Mouse (Mus musculus): Measurements from ENCODE around the gene Phka2. TPM values are rescaled to one million over a fixed set of nuclear protein-coding genes. Genes with fewer than 3 reads are reported as not detected.

Gene Phka2
- 19.8 TPM for total RNA-seq (2023)

GRCm38 (mm10) chrX:160502048-160503041 lies at the start of gene Phka2:
Gene Phka2, plus strand, starts transcription at chrX:160502166.

Other genes with a start within 250 kb of the Phka2 start
- gene Adgrg2, start 111.5 kb upstream of the Phka2 start, total RNA-seq (2023) = not detected
- not detected for gene Ppef1, start 233.6 kb downstream of the Phka2 start, total RNA-seq (2023)

Data from CD8-positive naive resting alpha-beta T cell, adult 57 days (primary cell).